Mouse (Mus musculus): ENCODE measurements around the gene Gpr146. TPM values are rescaled to one million over a fixed set of nuclear protein-coding genes. Genes with fewer than 3 reads are reported as not detected.

Gene Gpr146
- polyA plus RNA-seq, 1 experiment from 2014 or later, result 1.8 TPM

DNA sequence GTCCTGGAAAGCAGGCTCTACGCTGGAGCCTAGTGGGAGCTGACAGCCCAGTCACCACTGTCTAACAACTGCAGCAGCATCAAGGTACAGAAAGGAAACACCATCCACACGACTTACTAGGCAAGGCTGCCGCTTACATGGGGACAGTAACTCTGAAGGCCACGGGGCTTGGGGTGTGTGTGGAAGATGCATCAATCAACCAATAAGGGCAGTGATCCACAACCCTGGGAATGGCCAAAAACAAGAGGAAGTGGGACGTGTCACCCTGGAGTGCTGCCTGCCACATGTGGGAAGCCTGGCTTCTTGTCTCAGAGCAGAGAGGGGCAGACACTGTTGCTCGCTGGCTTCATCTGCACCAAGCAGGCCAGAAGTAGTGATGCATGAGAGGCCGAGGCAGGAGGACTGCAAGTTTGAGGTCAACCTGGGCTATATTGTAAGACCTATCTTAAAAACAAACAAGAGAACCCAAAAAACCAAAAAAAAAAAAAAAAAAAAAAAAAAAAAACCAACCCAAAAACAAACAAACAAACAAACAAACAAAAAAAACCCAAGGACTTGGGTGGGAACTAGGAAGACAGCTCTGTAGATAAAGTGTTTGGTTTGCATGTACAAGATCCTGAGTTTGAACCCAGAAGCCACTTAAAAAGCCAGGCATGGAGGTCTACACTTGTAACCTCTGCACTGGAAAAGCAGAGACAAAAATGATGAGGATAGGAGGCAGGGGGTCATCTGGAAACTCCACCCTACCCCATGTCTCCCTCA lies 55.4 kb downstream of the Gpr146 start:
- DNase-seq (no peak), ATAC-seq (ENCODE audit: low FRiP score, low TSS enrichment) (no peak)
- Histone ChIP-seq H3K4me1 (ENCODE audit: control insufficient read depth, insufficient read depth, low read length) (peaks cover 40% of the 10 kb centered on the region), H3K36me3 (ENCODE audit: control insufficient read depth, insufficient read depth, low read length) (no peaks in the 10 kb centered on the region), H3K4me2 (ENCODE audit: low read length) (no peak overlapping the region), H3K27ac (replicated peaks; ENCODE audit: low read depth, low read length) (0 out of 2 replicates have a peak overlapping the region, but pooled peaks have one; percentile 39), H3K9me3 (ENCODE audit: control insufficient read depth, low read length) (no peaks in the 10 kb centered on the region), H3K9ac (replicated peaks; ENCODE audit: low read length) (no peak overlapping the region), H3K27me3 (ENCODE audit: control insufficient read depth, insufficient read depth, low read length) (no peaks in the 10 kb centered on the region), H3K4me3 (replicated peaks; ENCODE audit: low read depth, low read length) (no peak overlapping the region)
- WGBS, result 55% methylated on average over 7 of the region's 7 CpGs

DNA sequence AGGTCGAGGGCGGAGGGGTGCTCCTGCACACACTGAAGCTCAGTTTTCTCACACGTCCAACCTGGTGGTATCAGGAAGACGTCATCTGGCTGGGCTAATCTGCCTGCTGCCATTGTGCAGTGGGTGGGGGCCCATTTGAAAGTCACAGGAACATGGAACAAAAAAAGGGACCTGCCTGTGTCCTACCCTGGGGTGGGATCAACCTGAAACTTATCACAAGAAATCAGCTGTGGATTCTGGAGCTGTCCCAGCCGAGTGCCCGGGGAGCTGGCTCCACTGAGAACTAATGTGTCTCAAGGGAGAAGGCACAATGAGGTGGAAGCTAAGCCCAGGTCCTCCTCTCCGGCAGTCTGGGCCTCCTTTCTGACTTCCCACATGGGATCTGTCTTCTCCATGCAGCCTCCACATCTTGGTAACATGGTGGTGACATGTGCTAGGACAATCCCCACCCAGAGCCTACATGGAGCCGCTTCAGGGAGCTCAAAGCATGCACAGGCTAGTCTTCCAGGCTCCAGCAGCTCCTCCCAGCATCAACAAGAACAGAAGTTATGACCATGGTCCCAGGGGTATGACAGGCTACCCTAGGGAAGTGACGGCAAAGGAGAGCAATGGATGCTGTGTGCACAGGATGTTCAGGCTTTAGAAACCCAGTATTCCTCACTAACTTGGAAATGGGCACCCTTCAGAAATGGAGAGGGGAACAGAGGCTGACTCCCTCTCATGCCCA lies 56.5 kb downstream of the Gpr146 start:
- Histone ChIP-seq H3K4me3 (replicated peaks; ENCODE audit: low read depth, low read length) (no peak overlapping the region), H3K4me2 (ENCODE audit: low read length) (no peak overlapping the region), H3K27me3 (ENCODE audit: control insufficient read depth, insufficient read depth, low read length) (no peaks in the 10 kb centered on the region), H3K9me3 (ENCODE audit: control insufficient read depth, low read length) (no peaks in the 10 kb centered on the region), H3K27ac (replicated peaks; ENCODE audit: low read depth, low read length) (0 out of 2 replicates have a peak overlapping the region, but pooled peaks have one; percentile 26), H3K4me1 (ENCODE audit: control insufficient read depth, insufficient read depth, low read length) (peaks cover 38% of the 10 kb centered on the region), H3K36me3 (ENCODE audit: control insufficient read depth, insufficient read depth, low read length) (no peaks in the 10 kb centered on the region), H3K9ac (replicated peaks; ENCODE audit: low read length) (no peak overlapping the region)
- 85% methylated on average over 9 of the region's 9 CpGs for WGBS
- ATAC-seq (ENCODE audit: low FRiP score, low TSS enrichment) (no peak), DNase-seq (no peak)

DNA sequence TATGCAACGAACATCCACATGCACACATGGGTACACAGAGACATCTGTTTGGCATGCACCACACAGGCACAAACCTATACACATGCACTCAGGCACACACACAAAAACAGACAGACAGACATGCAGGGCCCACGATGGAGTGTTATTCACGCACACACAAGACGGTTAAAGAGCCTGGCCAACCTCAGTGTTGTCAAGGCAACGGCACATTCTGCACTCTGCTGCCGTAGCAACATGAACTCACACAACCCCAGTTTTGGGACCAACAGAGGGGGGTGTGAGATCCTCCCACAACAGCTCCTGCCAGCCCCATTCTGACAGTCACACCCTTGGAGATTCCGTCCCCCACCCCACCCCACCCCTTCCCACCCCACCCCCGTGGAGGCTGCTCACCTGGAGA lies 57.4 kb downstream of the Gpr146 start:
- Histone ChIP-seq H3K36me3 (ENCODE audit: control insufficient read depth, insufficient read depth, low read length) (no peaks in the 10 kb centered on the region), H3K4me2 (ENCODE audit: low read length) (no peak overlapping the region), H3K27ac (replicated peaks; ENCODE audit: low read depth, low read length) (peak overlapping the region; percentile 58), H3K27me3 (ENCODE audit: control insufficient read depth, insufficient read depth, low read length) (no peaks in the 10 kb centered on the region), H3K9me3 (ENCODE audit: control insufficient read depth, low read length) (no peaks in the 10 kb centered on the region), H3K4me1 (ENCODE audit: control insufficient read depth, insufficient read depth, low read length) (peaks cover 33% of the 10 kb centered on the region), H3K9ac (replicated peaks; ENCODE audit: low read length) (no peak overlapping the region), H3K4me3 (replicated peaks; ENCODE audit: low read depth, low read length) (no peak overlapping the region)
- WGBS, result 11% methylated on average over 8 of the region's 8 CpGs
- ATAC-seq (ENCODE audit: low FRiP score, low TSS enrichment), result peak; percentile 72
- peak; percentile 80 for DNase-seq

DNA sequence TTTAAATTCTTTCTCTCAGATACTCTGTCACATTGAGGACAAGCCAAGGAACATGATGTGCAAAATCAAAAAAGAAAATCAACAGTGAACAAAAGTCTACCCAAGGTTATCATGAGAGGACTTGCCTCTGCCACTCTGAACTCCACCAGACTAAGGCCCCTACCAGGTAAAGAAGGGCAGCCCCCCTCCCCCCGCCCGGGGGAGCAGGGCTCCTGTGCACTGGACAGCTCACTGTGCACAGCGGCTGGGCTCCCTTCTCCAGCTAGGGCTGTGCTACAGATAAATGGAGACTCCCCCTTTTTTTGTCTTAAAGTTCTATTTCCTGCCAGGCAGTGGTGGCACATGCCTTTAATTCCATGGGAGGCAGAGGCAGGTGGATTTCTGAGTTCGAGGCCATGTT lies 60.3 kb downstream of the Gpr146 start:
- H3K36me3 ChIP-seq (ENCODE audit: control insufficient read depth, insufficient read depth, low read length), result no peaks in the 10 kb centered on the region
- H3K27me3 ChIP-seq (ENCODE audit: control insufficient read depth, insufficient read depth, low read length), result no peaks in the 10 kb centered on the region
- WGBS, result 99% methylated on average over 4 of the region's 4 CpGs
- peaks cover 27% of the 10 kb centered on the region for H3K4me1 ChIP-seq (ENCODE audit: control insufficient read depth, insufficient read depth, low read length)
- no peak overlapping the region for H3K9ac ChIP-seq (replicated peaks; ENCODE audit: low read length)
- no peaks in the 10 kb centered on the region for H3K9me3 ChIP-seq (ENCODE audit: control insufficient read depth, low read length)
- DNase-seq (no peak), ATAC-seq (ENCODE audit: low FRiP score, low TSS enrichment) (no peak)
- H3K27ac ChIP-seq (replicated peaks; ENCODE audit: low read depth, low read length), result no peak overlapping the region
- H3K4me3 ChIP-seq (replicated peaks; ENCODE audit: low read depth, low read length), result no peak overlapping the region
- H3K4me2 ChIP-seq (ENCODE audit: low read length), result no peak overlapping the region

DNA sequence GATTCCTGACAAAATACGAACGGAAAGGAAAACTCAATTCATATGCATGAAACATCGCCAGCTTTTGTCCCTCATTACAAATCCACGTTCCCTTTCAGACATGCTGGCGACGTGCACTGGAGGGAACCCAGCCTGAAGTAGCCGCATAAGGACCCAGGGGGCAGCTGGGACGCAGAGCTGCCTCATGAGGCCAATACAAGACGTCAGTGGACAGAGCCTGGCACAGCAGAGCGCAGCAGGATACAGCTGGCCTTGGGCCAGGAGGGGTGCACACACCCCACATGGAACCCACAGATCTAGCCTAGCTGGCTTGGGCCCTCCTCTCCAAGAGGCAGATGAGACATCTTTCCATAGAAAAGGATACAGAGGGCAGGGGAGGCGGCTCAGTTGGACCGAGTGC lies 60.9 kb downstream of the Gpr146 start:
- H3K36me3 ChIP-seq (ENCODE audit: control insufficient read depth, insufficient read depth, low read length), result no peaks in the 10 kb centered on the region
- H3K4me1 ChIP-seq (ENCODE audit: control insufficient read depth, insufficient read depth, low read length), result peaks cover 27% of the 10 kb centered on the region
- no peak overlapping the region for H3K9ac ChIP-seq (replicated peaks; ENCODE audit: low read length)
- H3K4me2 ChIP-seq (ENCODE audit: low read length), result no peak overlapping the region
- H3K4me3 ChIP-seq (replicated peaks; ENCODE audit: low read depth, low read length), result no peak overlapping the region
- DNase-seq, result no peak
- H3K27me3 ChIP-seq (ENCODE audit: control insufficient read depth, insufficient read depth, low read length), result no peaks in the 10 kb centered on the region
- ATAC-seq (ENCODE audit: low FRiP score, low TSS enrichment), result no peak
- WGBS, result 42% methylated on average over 12 of the region's 12 CpGs
- no peak overlapping the region; the same call in 1 of the 2 replicates for H3K27ac ChIP-seq (replicated peaks; ENCODE audit: low read depth, low read length)
- no peaks in the 10 kb centered on the region for H3K9me3 ChIP-seq (ENCODE audit: control insufficient read depth, low read length)

DNA sequence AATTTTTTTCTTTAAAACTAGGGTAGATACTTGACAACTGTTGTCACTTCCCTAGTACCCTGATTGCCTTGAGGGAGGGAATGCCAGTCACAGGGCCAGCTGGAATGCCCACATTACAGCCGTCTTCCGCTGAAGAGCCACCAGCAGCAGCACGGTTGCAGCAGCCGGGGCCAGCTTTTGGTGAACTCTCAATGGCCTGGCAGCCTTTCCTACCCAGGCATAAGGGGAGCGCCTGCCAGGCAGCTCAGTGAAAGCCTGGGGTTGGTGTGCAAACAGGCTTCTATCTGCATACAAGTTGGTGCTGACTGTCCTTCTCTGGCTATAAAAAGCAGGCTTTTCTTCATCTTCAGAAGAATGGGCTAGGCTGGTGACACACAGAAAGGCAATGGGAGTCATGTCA lies 63.0 kb downstream of the Gpr146 start:
- DNase-seq (no peak), ATAC-seq (ENCODE audit: low FRiP score, low TSS enrichment) (no peak)
- Histone ChIP-seq H3K4me2 (ENCODE audit: low read length) (no peak overlapping the region), H3K4me3 (replicated peaks; ENCODE audit: low read depth, low read length) (no peak overlapping the region), H3K9me3 (ENCODE audit: control insufficient read depth, low read length) (no peaks in the 10 kb centered on the region), H3K4me1 (ENCODE audit: control insufficient read depth, insufficient read depth, low read length) (peaks cover 9% of the 10 kb centered on the region), H3K27me3 (ENCODE audit: control insufficient read depth, insufficient read depth, low read length) (no peaks in the 10 kb centered on the region), H3K9ac (replicated peaks; ENCODE audit: low read length) (no peak overlapping the region), H3K36me3 (ENCODE audit: control insufficient read depth, insufficient read depth, low read length) (no peaks in the 10 kb centered on the region), H3K27ac (replicated peaks; ENCODE audit: low read depth, low read length) (no peak overlapping the region)
- 86% methylated on average over 5 of the region's 5 CpGs for WGBS

DNA sequence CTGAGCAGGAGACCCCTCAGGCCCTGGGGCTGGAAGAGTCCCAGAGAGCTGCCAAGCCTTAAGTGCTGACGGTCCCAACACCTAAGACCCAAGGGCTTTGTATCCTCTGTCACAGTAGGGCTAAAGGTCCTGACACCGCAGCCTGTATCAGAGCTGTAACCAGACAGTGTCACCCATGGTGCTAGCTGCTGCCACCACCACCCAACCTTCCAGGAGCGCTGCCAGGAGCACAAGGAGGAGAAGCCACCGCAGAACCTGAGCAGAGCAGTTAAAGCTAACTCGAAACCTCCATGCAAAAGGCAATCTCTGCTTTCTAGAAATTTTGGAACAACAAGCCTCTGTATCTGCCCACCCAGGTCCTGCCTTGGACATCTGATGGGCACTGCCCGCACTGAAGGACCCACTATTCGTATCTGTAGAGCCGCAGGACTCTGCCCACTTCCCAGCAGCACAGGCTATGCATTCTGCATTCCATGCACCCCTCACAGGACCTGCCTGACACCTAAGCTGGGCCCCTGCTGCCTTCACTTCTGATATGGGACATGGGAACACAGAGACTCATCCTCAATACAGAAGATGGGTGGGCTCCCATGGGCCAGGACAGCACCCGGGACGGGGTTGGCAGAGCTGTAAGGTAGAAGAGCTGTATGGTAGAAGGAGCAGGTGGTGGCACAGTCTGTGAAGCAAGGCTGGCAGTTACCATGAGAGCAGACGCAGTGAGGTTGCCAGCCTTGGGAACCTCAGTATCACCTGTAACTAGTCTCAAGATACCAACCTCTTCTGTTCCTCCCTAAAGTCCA lies 63.6 kb downstream of the Gpr146 start:
- Histone ChIP-seq H3K4me2 (ENCODE audit: low read length) (no peak overlapping the region), H3K9ac (replicated peaks; ENCODE audit: low read length) (no peak overlapping the region), H3K27me3 (ENCODE audit: control insufficient read depth, insufficient read depth, low read length) (no peaks in the 10 kb centered on the region), H3K36me3 (ENCODE audit: control insufficient read depth, insufficient read depth, low read length) (no peaks in the 10 kb centered on the region), H3K4me3 (replicated peaks; ENCODE audit: low read depth, low read length) (no peak overlapping the region), H3K9me3 (ENCODE audit: control insufficient read depth, low read length) (no peaks in the 10 kb centered on the region), H3K4me1 (ENCODE audit: control insufficient read depth, insufficient read depth, low read length) (peaks cover 3% of the 10 kb centered on the region; the same call in 1 of the 2 replicates), H3K27ac (replicated peaks; ENCODE audit: low read depth, low read length) (no peak overlapping the region)
- ATAC-seq (ENCODE audit: low FRiP score, low TSS enrichment) (no peak), DNase-seq (no peak)
- 95% methylated on average over 11 of the region's 11 CpGs for WGBS

DNA sequence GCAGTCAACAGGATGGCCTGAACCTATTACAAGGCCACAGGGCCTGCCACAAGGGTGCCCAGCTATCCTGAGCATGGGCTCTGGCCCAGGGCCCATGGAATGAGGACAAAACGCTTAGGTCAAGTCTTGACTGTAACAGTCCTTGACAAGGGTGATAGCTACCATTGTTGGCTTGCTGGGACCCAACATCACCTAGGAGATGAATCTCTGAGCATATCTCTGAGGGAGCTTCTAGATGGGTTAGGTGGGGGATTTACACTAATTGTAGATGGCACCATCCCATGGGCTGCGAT lies 64.2 kb downstream of the Gpr146 start:
- no peak for ATAC-seq (ENCODE audit: low FRiP score, low TSS enrichment)
- no peak overlapping the region for H3K4me3 ChIP-seq (replicated peaks; ENCODE audit: low read depth, low read length)
- no peak overlapping the region for H3K4me2 ChIP-seq (ENCODE audit: low read length)
- H3K27me3 ChIP-seq (ENCODE audit: control insufficient read depth, insufficient read depth, low read length), result no peaks in the 10 kb centered on the region
- no peak overlapping the region for H3K9ac ChIP-seq (replicated peaks; ENCODE audit: low read length)
- H3K27ac ChIP-seq (replicated peaks; ENCODE audit: low read depth, low read length), result no peak overlapping the region; the same call in 1 of the 2 replicates
- DNase-seq, result no peak
- H3K4me1 ChIP-seq (ENCODE audit: control insufficient read depth, insufficient read depth, low read length), result peaks cover 3% of the 10 kb centered on the region; the same call in 1 of the 2 replicates
- no peaks in the 10 kb centered on the region for H3K36me3 ChIP-seq (ENCODE audit: control insufficient read depth, insufficient read depth, low read length)
- no peaks in the 10 kb centered on the region for H3K9me3 ChIP-seq (ENCODE audit: control insufficient read depth, low read length)
- WGBS, result 86% methylated on average over 2 of the region's 2 CpGs
